Mouse (Mus musculus) retina, embryonic 14.5 days (tissue): ENCODE data around the gene Tor1aip2.

Experiments used
- DNase-seq: peaks from one replicate; pipeline ENCODE4 v3.0.0-alpha.2; 2015; ENCODE audit warnings: low spot score

Gene Tor1aip2

GRCm38 (mm10) chr1:156111090-156111489 is 75.9 kb downstream of the Tor1aip2 start:
- DNase-seq, result peak; percentile 54

- DNase-seq, result peak; percentile 39
Observed at GRCm38 (mm10) chr1:156111728-156112127, 76.5 kb downstream of the Tor1aip2 start.

GRCm38 (mm10) chr1:156112142-156112541 is 76.9 kb downstream of the Tor1aip2 start:
- peak; percentile 34 for DNase-seq

GRCm38 (mm10) chr1:156113884-156114499 is 78.8 kb downstream of the Tor1aip2 start:
- DNase-seq, result no peak

GRCm38 (mm10) chr1:156116770-156117169 is 81.6 kb downstream of the Tor1aip2 start:
- DNase-seq, result no peak
